Mouse (Mus musculus) testis, adult 2 months (tissue): ENCODE data around the gene 1700001O22Rik. TPM values are rescaled to one million over a fixed set of nuclear protein-coding genes. Genes with fewer than 3 reads are reported as not detected.
A peak's percentile ranks its signal among the peaks of the same experiment; 100 is the strongest.

Experiments
- H3K27ac ChIP-seq: fragments of 200-500 bp; 2 replicates; pipeline ENCODE4 v1.5.1; 2012; ENCODE audit warnings: low read depth, low read length; ENCODE audit not compliant: control insufficient read depth, insufficient read depth
- H3K27me3 ChIP-seq: fragments of 200-500 bp; 2 replicates; pipeline ENCODE4 v1.6.1; 2012; ENCODE audit warnings: mild to moderate bottlenecking, low read length, moderate library complexity; ENCODE audit not compliant: control insufficient read depth, insufficient read depth
- H3K36me3 ChIP-seq: fragments of 200-500 bp; 2 replicates; pipeline ENCODE4 v1.6.1; 2012; ENCODE audit warnings: mild to moderate bottlenecking, low read length; ENCODE audit not compliant: control insufficient read depth, insufficient read depth
- H3K4me1 ChIP-seq: fragments of 200-500 bp; 2 replicates; pipeline ENCODE4 v1.6.1; 2012; ENCODE audit warnings: low read length; ENCODE audit not compliant: control insufficient read depth, insufficient read depth
- H3K4me3 ChIP-seq: fragments of 200-500 bp; 2 replicates; pipeline ENCODE4 v1.5.1; 2012; ENCODE audit warnings: low read depth, mild to moderate bottlenecking, low read length, moderate library complexity, mixed read lengths; ENCODE audit not compliant: control insufficient read depth
- CTCF ChIP-seq: fragments of 200-500 bp; IDR thresholded peaks from 2 replicates; pipeline ENCODE4 v1.5.1; 2012; ENCODE audit warnings: low read depth, mild to moderate bottlenecking, inconsistent platforms, low read length, moderate library complexity; ENCODE audit not compliant: control insufficient read depth, insufficient read depth, insufficient replicate concordance
- POLR2A ChIP-seq: fragments of 200-500 bp; IDR thresholded peaks from 2 replicates; pipeline ENCODE4 v1.6.1; 2012; ENCODE audit warnings: low read depth, mild to moderate bottlenecking, inconsistent platforms, low read length, moderate library complexity; ENCODE audit not compliant: control insufficient read depth
- polyA plus RNA-seq: library from polyadenylated mRNA; depleted of rRNA; stranded (reverse); fragments of >200 nt; gene quantifications from 2 replicates; pipeline ENCODE4 v1.2.3, GENCODE M21; 2012

The 1700001O22Rik gene
- polyA plus RNA-seq, 1 experiment, result 905 TPM

- H3K27ac ChIP-seq, result peak overlapping the region; percentile 5; the same call in 1 of the 2 replicates
- no peaks in the 10 kb centered on the region for H3K36me3 ChIP-seq
- peaks cover 15% of the 10 kb centered on the region for H3K4me1 ChIP-seq
- H3K4me3 ChIP-seq, result peak overlapping the region; percentile 87
- H3K27me3 ChIP-seq, result no peaks in the 10 kb centered on the region
- TF ChIP-seq CTCF (no peak), POLR2A (no peak)
Observed at GRCm38 (mm10) chr2:30826825-30827748, 23.6 kb upstream of the 1700001O22Rik start.

- no peaks in the 10 kb centered on the region for H3K36me3 ChIP-seq
- H3K27ac ChIP-seq, result no peak overlapping the region
- H3K4me3 ChIP-seq, result no peak overlapping the region
- 0 out of 2 replicates have a peak, but pooled peaks have one; percentile 2 for TF ChIP-seq CTCF
- no peak for TF ChIP-seq POLR2A
- no peaks in the 10 kb centered on the region for H3K27me3 ChIP-seq
- peaks cover 13% of the 10 kb centered on the region for H3K4me1 ChIP-seq
Observed at GRCm38 (mm10) chr2:30823385-30824153, 20.1 kb upstream of the 1700001O22Rik start.

GRCm38 (mm10) chr2:30822460-30822859, 19.0 kb upstream of the 1700001O22Rik start:
- Histone ChIP-seq H3K36me3 (no peaks in the 10 kb centered on the region), H3K4me1 (peaks cover 9% of the 10 kb centered on the region), H3K27me3 (no peaks in the 10 kb centered on the region), H3K27ac (no peak overlapping the region), H3K4me3 (no peak overlapping the region)
- TF ChIP-seq CTCF (no peak), POLR2A (no peak)

GRCm38 (mm10) chr2:30821073-30821472, 17.6 kb upstream of the 1700001O22Rik start:
- H3K36me3 ChIP-seq, result no peaks in the 10 kb centered on the region
- TF ChIP-seq POLR2A (no peak), CTCF (peak; percentile 49; the same call in 1 of the 2 replicates)
- H3K4me1 ChIP-seq, result no peaks in the 10 kb centered on the region
- H3K27ac ChIP-seq, result no peak overlapping the region
- no peaks in the 10 kb centered on the region for H3K27me3 ChIP-seq
- no peak overlapping the region for H3K4me3 ChIP-seq

- Histone ChIP-seq H3K36me3 (no peaks in the 10 kb centered on the region), H3K27ac (no peak overlapping the region), H3K27me3 (no peaks in the 10 kb centered on the region), H3K4me1 (no peaks in the 10 kb centered on the region), H3K4me3 (no peak overlapping the region)
- TF ChIP-seq CTCF, result no peak
- TF ChIP-seq POLR2A, result no peak
Observed at GRCm38 (mm10) chr2:30819873-30820272, 16.4 kb upstream of the 1700001O22Rik start.

- no peak for TF ChIP-seq POLR2A
- TF ChIP-seq CTCF, result no peak
- Histone ChIP-seq H3K4me3 (no peak overlapping the region), H3K27ac (no peak overlapping the region), H3K27me3 (no peaks in the 10 kb centered on the region), H3K36me3 (no peaks in the 10 kb centered on the region; the same call in 1 of the 2 replicates), H3K4me1 (no peaks in the 10 kb centered on the region)
Observed at GRCm38 (mm10) chr2:30816383-30816782, 12.9 kb upstream of the 1700001O22Rik start.

GRCm38 (mm10) chr2:30810573-30810972, 7.1 kb upstream of the 1700001O22Rik start:
- Histone ChIP-seq H3K4me3 (peak overlapping the region; percentile 53), H3K27me3 (no peaks in the 10 kb centered on the region), H3K27ac (no peak overlapping the region), H3K4me1 (peaks cover 7% of the 10 kb centered on the region; the same call in 1 of the 2 replicates), H3K36me3 (no peaks in the 10 kb centered on the region; the same call in 1 of the 2 replicates)
- no peak for TF ChIP-seq CTCF
- no peak for TF ChIP-seq POLR2A
